Mouse (Mus musculus): ENCODE data around the gene Reln. TPM values are rescaled to one million over a fixed set of nuclear protein-coding genes. Genes with fewer than 3 reads are reported as not detected.

The Reln gene
- polyA plus RNA-seq, 1 experiment from 2014 or later, result 118 TPM

- H3K27me3 ChIP-seq (ENCODE audit: control insufficient read depth, insufficient read depth, low read length), result no peaks in the 10 kb centered on the region
- H3K9me3 ChIP-seq (ENCODE audit: control insufficient read depth, low read length), result no peaks in the 10 kb centered on the region
- no peak overlapping the region for H3K4me3 ChIP-seq (ENCODE audit: low read depth, low read length)
- 49% methylated on average over 6 of the region's 6 CpGs for WGBS
- H3K9ac ChIP-seq (replicated peaks; ENCODE audit: low read depth, low read length), result no peak overlapping the region
- peak; percentile 53; the same call in 1 of the 2 replicates for ATAC-seq (ENCODE audit: low read depth)
- no peak overlapping the region for H3K4me2 ChIP-seq (ENCODE audit: low read depth, low read length)
- H3K4me1 ChIP-seq (ENCODE audit: control insufficient read depth, insufficient read depth, low read length), result 0 out of 2 replicates have a peak, but pooled peaks cover 4% of the 10 kb centered on the region
- H3K36me3 ChIP-seq (ENCODE audit: control insufficient read depth, insufficient read depth, low read length), result no peaks in the 10 kb centered on the region
- no peak overlapping the region for H3K27ac ChIP-seq (ENCODE audit: low read depth, low read length)
Observed at GRCm38 (mm10) chr5:22295161-22295560, 49.3 kb downstream of the Reln start.

GRCm38 (mm10) chr5:22291409-22291808 lies 53.1 kb downstream of the Reln start:
- H3K9ac ChIP-seq (replicated peaks; ENCODE audit: low read depth, low read length), result no peak overlapping the region
- no peaks in the 10 kb centered on the region for H3K9me3 ChIP-seq (ENCODE audit: control insufficient read depth, low read length)
- no peak overlapping the region for H3K4me3 ChIP-seq (ENCODE audit: low read depth, low read length)
- H3K36me3 ChIP-seq (ENCODE audit: control insufficient read depth, insufficient read depth, low read length), result no peaks in the 10 kb centered on the region
- H3K4me2 ChIP-seq (ENCODE audit: low read depth, low read length), result no peak overlapping the region
- ATAC-seq (ENCODE audit: low read depth), result no peak
- 0 out of 2 replicates have a peak, but pooled peaks cover 3% of the 10 kb centered on the region for H3K4me1 ChIP-seq (ENCODE audit: control insufficient read depth, insufficient read depth, low read length)
- WGBS, result 76% methylated on average over 4 of the region's 4 CpGs
- no peak overlapping the region for H3K27ac ChIP-seq (ENCODE audit: low read depth, low read length)
- H3K27me3 ChIP-seq (ENCODE audit: control insufficient read depth, insufficient read depth, low read length), result no peaks in the 10 kb centered on the region

- ATAC-seq (ENCODE audit: low read depth), result no peak
- no peaks in the 10 kb centered on the region for H3K36me3 ChIP-seq (ENCODE audit: control insufficient read depth, insufficient read depth, low read length)
- peaks cover 3% of the 10 kb centered on the region; the same call in 1 of the 2 replicates for H3K4me1 ChIP-seq (ENCODE audit: control insufficient read depth, insufficient read depth, low read length)
- H3K27ac ChIP-seq (ENCODE audit: low read depth, low read length), result no peak overlapping the region
- no peak overlapping the region for H3K9ac ChIP-seq (replicated peaks; ENCODE audit: low read depth, low read length)
- H3K27me3 ChIP-seq (ENCODE audit: control insufficient read depth, insufficient read depth, low read length), result no peaks in the 10 kb centered on the region
- WGBS, result 75% methylated on average over 4 of the region's 4 CpGs
- no peak overlapping the region for H3K4me2 ChIP-seq (ENCODE audit: low read depth, low read length)
- no peak overlapping the region for H3K4me3 ChIP-seq (ENCODE audit: low read depth, low read length)
- H3K9me3 ChIP-seq (ENCODE audit: control insufficient read depth, low read length), result no peaks in the 10 kb centered on the region
Observed at GRCm38 (mm10) chr5:22285396-22285795, 59.1 kb downstream of the Reln start.

DNA sequence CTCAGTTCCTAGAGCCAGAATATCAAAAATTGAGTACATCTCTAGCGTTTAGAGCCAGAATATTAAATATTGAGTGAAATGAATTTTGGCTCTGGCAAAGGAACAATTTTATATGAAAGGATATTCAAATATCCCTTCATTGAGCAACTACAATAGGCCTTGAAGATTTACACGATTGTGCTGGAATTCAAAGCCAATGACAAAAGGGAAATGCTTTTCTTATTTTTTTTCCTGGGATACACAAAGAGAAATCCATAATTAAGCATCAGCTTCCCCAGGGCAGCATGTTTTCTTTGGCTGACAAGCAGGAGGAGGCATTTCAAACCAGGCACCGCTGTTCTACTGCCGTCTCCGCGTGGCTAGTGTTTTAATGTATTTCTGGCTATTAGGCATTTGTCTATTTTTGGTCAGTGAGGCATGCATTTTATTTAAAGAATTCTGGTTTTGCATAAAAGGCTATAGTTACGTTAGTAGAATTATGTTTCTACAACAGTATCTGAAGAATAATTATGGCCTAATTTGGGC lies 62.3 kb downstream of the Reln start:
- WGBS, result 28% methylated on average over 7 of the region's 7 CpGs
- no peak overlapping the region for H3K9ac ChIP-seq (replicated peaks; ENCODE audit: low read depth, low read length)
- no peaks in the 10 kb centered on the region for H3K9me3 ChIP-seq (ENCODE audit: control insufficient read depth, low read length)
- no peak for ATAC-seq (ENCODE audit: low read depth)
- no peak overlapping the region for H3K4me2 ChIP-seq (ENCODE audit: low read depth, low read length)
- peaks cover 3% of the 10 kb centered on the region; the same call in 1 of the 2 replicates for H3K4me1 ChIP-seq (ENCODE audit: control insufficient read depth, insufficient read depth, low read length)
- H3K36me3 ChIP-seq (ENCODE audit: control insufficient read depth, insufficient read depth, low read length), result no peaks in the 10 kb centered on the region
- no peak overlapping the region for H3K4me3 ChIP-seq (ENCODE audit: low read depth, low read length)
- H3K27ac ChIP-seq (ENCODE audit: low read depth, low read length), result no peak overlapping the region
- no peaks in the 10 kb centered on the region for H3K27me3 ChIP-seq (ENCODE audit: control insufficient read depth, insufficient read depth, low read length)

- no peaks in the 10 kb centered on the region for H3K9me3 ChIP-seq (ENCODE audit: control insufficient read depth, low read length)
- H3K4me3 ChIP-seq (ENCODE audit: low read depth, low read length), result no peak overlapping the region
- no peak overlapping the region for H3K9ac ChIP-seq (replicated peaks; ENCODE audit: low read depth, low read length)
- no peaks in the 10 kb centered on the region for H3K36me3 ChIP-seq (ENCODE audit: control insufficient read depth, insufficient read depth, low read length)
- H3K4me2 ChIP-seq (ENCODE audit: low read depth, low read length), result no peak overlapping the region
- H3K27me3 ChIP-seq (ENCODE audit: control insufficient read depth, insufficient read depth, low read length), result no peaks in the 10 kb centered on the region
- ATAC-seq (ENCODE audit: low read depth), result no peak; the same call in 1 of the 2 replicates
- 78% methylated on average over 2 of the region's 2 CpGs for WGBS
- no peak overlapping the region for H3K27ac ChIP-seq (ENCODE audit: low read depth, low read length)
- peaks cover 3% of the 10 kb centered on the region; the same call in 1 of the 2 replicates for H3K4me1 ChIP-seq (ENCODE audit: control insufficient read depth, insufficient read depth, low read length)
Observed at GRCm38 (mm10) chr5:22280534-22281164, 63.9 kb downstream of the Reln start.

DNA sequence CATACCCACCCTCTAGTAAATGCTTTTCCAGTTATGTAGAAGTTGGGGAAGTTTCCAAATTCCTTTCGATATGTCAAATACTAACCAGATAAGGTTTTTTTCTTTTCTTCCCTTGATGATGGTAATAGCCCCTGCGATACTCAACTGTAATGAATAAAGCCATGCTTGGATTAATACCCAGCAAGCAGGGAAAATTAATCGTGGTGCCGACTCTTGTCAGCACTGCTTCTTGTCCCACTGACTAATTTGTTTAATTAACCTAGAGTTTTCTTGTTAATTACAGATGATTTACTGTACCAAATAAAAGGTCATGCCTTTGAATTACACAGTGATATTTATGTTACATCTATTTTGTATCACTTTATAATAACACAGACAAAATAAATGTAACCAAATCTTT lies 65.3 kb downstream of the Reln start:
- no peak overlapping the region for H3K9ac ChIP-seq (replicated peaks; ENCODE audit: low read depth, low read length)
- WGBS, result 73% methylated on average over 4 of the region's 4 CpGs
- no peaks in the 10 kb centered on the region for H3K36me3 ChIP-seq (ENCODE audit: control insufficient read depth, insufficient read depth, low read length)
- H3K27ac ChIP-seq (ENCODE audit: low read depth, low read length), result no peak overlapping the region
- peaks cover 3% of the 10 kb centered on the region; the same call in 1 of the 2 replicates for H3K4me1 ChIP-seq (ENCODE audit: control insufficient read depth, insufficient read depth, low read length)
- no peak overlapping the region for H3K4me2 ChIP-seq (ENCODE audit: low read depth, low read length)
- no peaks in the 10 kb centered on the region for H3K9me3 ChIP-seq (ENCODE audit: control insufficient read depth, low read length)
- H3K4me3 ChIP-seq (ENCODE audit: low read depth, low read length), result no peak overlapping the region
- no peaks in the 10 kb centered on the region for H3K27me3 ChIP-seq (ENCODE audit: control insufficient read depth, insufficient read depth, low read length)
- ATAC-seq (ENCODE audit: low read depth), result no peak

DNA sequence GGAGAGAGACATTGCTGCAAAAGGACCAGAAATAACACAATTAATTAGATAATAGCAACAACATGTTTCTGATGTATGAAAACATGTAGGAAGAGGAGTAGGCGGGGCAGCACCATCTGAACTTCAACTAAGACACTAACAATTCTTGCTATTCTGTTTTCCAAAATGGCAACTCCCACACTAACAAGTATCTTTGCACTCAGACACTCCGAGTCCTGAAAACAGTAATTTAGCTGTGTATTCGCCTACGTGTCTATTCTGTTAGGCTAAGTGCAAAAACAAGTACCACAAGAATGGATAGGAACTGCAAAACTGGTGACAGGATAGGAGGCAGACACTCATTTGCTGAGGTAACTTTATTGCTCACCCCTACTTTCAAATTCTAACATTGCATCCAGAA lies 70.4 kb downstream of the Reln start:
- Histone ChIP-seq H3K36me3 (ENCODE audit: control insufficient read depth, insufficient read depth, low read length) (no peaks in the 10 kb centered on the region), H3K4me1 (ENCODE audit: control insufficient read depth, insufficient read depth, low read length) (no peaks in the 10 kb centered on the region), H3K9ac (replicated peaks; ENCODE audit: low read depth, low read length) (no peak overlapping the region), H3K4me2 (ENCODE audit: low read depth, low read length) (no peak overlapping the region), H3K27me3 (ENCODE audit: control insufficient read depth, insufficient read depth, low read length) (no peaks in the 10 kb centered on the region), H3K4me3 (ENCODE audit: low read depth, low read length) (no peak overlapping the region), H3K27ac (ENCODE audit: low read depth, low read length) (no peak overlapping the region), H3K9me3 (ENCODE audit: control insufficient read depth, low read length) (no peaks in the 10 kb centered on the region)
- 95% methylated on average over 4 of the region's 4 CpGs for WGBS
- no peak for ATAC-seq (ENCODE audit: low read depth)

GRCm38 (mm10) chr5:22266489-22267301 lies 77.8 kb downstream of the Reln start:
- H3K4me2 ChIP-seq (ENCODE audit: low read depth, low read length), result no peak overlapping the region
- WGBS, result 73% methylated on average over 6 of the region's 6 CpGs
- H3K4me1 ChIP-seq (ENCODE audit: control insufficient read depth, insufficient read depth, low read length), result no peaks in the 10 kb centered on the region
- H3K9ac ChIP-seq (replicated peaks; ENCODE audit: low read depth, low read length), result no peak overlapping the region
- no peaks in the 10 kb centered on the region for H3K27me3 ChIP-seq (ENCODE audit: control insufficient read depth, insufficient read depth, low read length)
- no peak overlapping the region for H3K27ac ChIP-seq (ENCODE audit: low read depth, low read length)
- H3K9me3 ChIP-seq (ENCODE audit: control insufficient read depth, low read length), result no peaks in the 10 kb centered on the region
- ATAC-seq (ENCODE audit: low read depth), result peak; percentile 60; the same call in 1 of the 2 replicates
- no peaks in the 10 kb centered on the region for H3K36me3 ChIP-seq (ENCODE audit: control insufficient read depth, insufficient read depth, low read length)
- H3K4me3 ChIP-seq (ENCODE audit: low read depth, low read length), result no peak overlapping the region

GRCm38 (mm10) chr5:22262351-22262765 lies 82.1 kb downstream of the Reln start:
- 93% methylated on average over 3 of the region's 3 CpGs for WGBS
- Histone ChIP-seq H3K36me3 (ENCODE audit: control insufficient read depth, insufficient read depth, low read length) (no peaks in the 10 kb centered on the region), H3K27me3 (ENCODE audit: control insufficient read depth, insufficient read depth, low read length) (no peaks in the 10 kb centered on the region), H3K9ac (replicated peaks; ENCODE audit: low read depth, low read length) (no peak overlapping the region), H3K4me3 (ENCODE audit: low read depth, low read length) (no peak overlapping the region), H3K9me3 (ENCODE audit: control insufficient read depth, low read length) (no peaks in the 10 kb centered on the region), H3K4me1 (ENCODE audit: control insufficient read depth, insufficient read depth, low read length) (no peaks in the 10 kb centered on the region), H3K4me2 (ENCODE audit: low read depth, low read length) (no peak overlapping the region), H3K27ac (ENCODE audit: low read depth, low read length) (no peak overlapping the region)
- no peak for ATAC-seq (ENCODE audit: low read depth)
